Mouse (Mus musculus): Measurements from ENCODE around the gene Gm3055. TPM values are rescaled to one million over a fixed set of nuclear protein-coding genes. Genes with fewer than 3 reads are reported as not detected.
A peak's percentile ranks its signal among the peaks of the same experiment; 100 is the strongest.
"Not testable (repeated sequence)": the region's sequence is repeated elsewhere in the genome, so short reads cannot be mapped to it uniquely, and the experiment has no call there.

Gene Gm3055
- polyA plus RNA-seq (2014; fragmentation: Nextera tagmentation; extraction: Ambion mirVana), result 17.9 and 19.2 TPM in 2 replicates

GRCm38 (mm10) chr10:81770506-81771403, at the start of gene Gm3055:
Gene Gm3055, minus strand, starts transcription at chr10:81771161.
- not testable (repeated sequence) for H3K4me3 ChIP-seq (ENCODE audit: low read depth, low read length); H3K4me1 ChIP-seq (replicated peaks; ENCODE audit: control insufficient read depth, insufficient read depth, low read length); H3K27me3 ChIP-seq (ENCODE audit: control insufficient read depth, insufficient read depth, low read length); H3K36me3 ChIP-seq (ENCODE audit: control insufficient read depth, insufficient read depth, low read length); H3K9me3 ChIP-seq (ENCODE audit: control insufficient read depth, low read length); H3K27ac ChIP-seq (ENCODE audit: low read depth, low read length); DNase-seq (ENCODE audit: low spot score); H3K4me2 ChIP-seq (replicated peaks; ENCODE audit: low read depth, low read length); H3K9ac ChIP-seq (ENCODE audit: low read depth, low read length)
- WGBS, result no CpG with 5 or more reads among the region's 43 CpGs
- peak; percentile 98 for ATAC-seq (ENCODE audit: low FRiP score)

DNA sequence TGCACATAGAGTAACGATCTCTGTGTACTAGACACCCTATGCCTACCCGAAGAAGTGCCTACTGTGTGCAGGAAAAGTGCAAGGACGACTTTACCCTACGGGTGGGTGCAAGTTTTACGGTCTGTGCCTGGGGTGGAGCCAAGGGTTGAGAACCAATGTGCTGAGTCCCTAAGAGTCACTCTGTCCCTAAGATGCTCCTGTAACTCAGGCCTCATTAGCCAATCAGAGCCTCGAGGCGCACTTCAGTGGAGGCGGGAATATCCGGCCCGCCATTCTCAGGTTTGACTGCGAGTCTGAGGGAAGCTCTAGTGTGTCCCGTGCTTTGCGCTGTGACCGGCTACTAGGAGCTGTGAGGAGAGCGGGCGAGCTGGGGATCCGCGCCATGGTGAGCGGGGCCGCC, 40.9 kb upstream of the Gm3055 start, which contains the start of gene Gm4767:
Gene Gm4767 (plus strand): TSS at position 288 of the 400 bp plus-strand sequence.
- not testable (repeated sequence) for H3K27ac ChIP-seq (ENCODE audit: low read depth, low read length); H3K9ac ChIP-seq (ENCODE audit: low read depth, low read length); H3K4me1 ChIP-seq (replicated peaks; ENCODE audit: control insufficient read depth, insufficient read depth, low read length); H3K9me3 ChIP-seq (ENCODE audit: control insufficient read depth, low read length); H3K36me3 ChIP-seq (ENCODE audit: control insufficient read depth, insufficient read depth, low read length); DNase-seq (ENCODE audit: low spot score); H3K27me3 ChIP-seq (ENCODE audit: control insufficient read depth, insufficient read depth, low read length); H3K4me2 ChIP-seq (replicated peaks; ENCODE audit: low read depth, low read length); ATAC-seq (ENCODE audit: low FRiP score); H3K4me3 ChIP-seq (ENCODE audit: low read depth, low read length)
- WGBS, result 26% methylated on average over 9 of the region's 20 CpGs

DNA sequence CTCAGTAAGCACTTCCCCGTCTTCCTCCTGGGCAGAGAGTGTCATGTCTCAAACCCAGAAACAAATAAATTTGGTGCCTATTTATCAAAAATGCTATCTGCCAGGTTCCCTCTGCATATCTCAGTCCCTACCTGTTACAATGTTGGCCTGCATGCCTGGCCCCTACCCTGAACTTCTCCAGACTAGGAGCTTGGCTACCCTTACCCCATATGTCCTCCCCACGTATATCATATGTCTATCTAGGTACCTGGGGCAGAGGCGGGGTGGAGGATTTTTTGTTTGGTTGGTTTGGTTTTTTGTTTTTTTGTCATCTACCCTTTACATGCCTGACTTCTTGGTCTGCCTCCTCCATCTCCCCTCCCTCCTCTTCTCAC, 430 bp upstream of the Gm3055 start:
- H3K9me3 ChIP-seq (ENCODE audit: control insufficient read depth, low read length); H3K9ac ChIP-seq (ENCODE audit: low read depth, low read length); H3K4me2 ChIP-seq (replicated peaks; ENCODE audit: low read depth, low read length); DNase-seq (ENCODE audit: low spot score); H3K4me3 ChIP-seq (ENCODE audit: low read depth, low read length); H3K4me1 ChIP-seq (replicated peaks; ENCODE audit: control insufficient read depth, insufficient read depth, low read length); H3K27me3 ChIP-seq (ENCODE audit: control insufficient read depth, insufficient read depth, low read length); H3K27ac ChIP-seq (ENCODE audit: low read depth, low read length); H3K36me3 ChIP-seq (ENCODE audit: control insufficient read depth, insufficient read depth, low read length): not testable (repeated sequence)
- ATAC-seq (ENCODE audit: low FRiP score), result peak; percentile 61
- WGBS, result no CpG with 5 or more reads among the region's 3 CpGs

GRCm38 (mm10) chr10:81704531-81705301, 66.2 kb downstream of the Gm3055 start, which contains the start of gene Zfp433:
Gene Zfp433, plus strand, starts transcription at chr10:81704825.
- ATAC-seq (ENCODE audit: low FRiP score), result peak; percentile 100
- not testable (repeated sequence) for H3K36me3 ChIP-seq (ENCODE audit: control insufficient read depth, insufficient read depth, low read length); H3K9me3 ChIP-seq (ENCODE audit: control insufficient read depth, low read length); H3K27me3 ChIP-seq (ENCODE audit: control insufficient read depth, insufficient read depth, low read length); DNase-seq (ENCODE audit: low spot score); H3K9ac ChIP-seq (ENCODE audit: low read depth, low read length); H3K27ac ChIP-seq (ENCODE audit: low read depth, low read length); H3K4me3 ChIP-seq (ENCODE audit: low read depth, low read length); H3K4me2 ChIP-seq (replicated peaks; ENCODE audit: low read depth, low read length); H3K4me1 ChIP-seq (replicated peaks; ENCODE audit: control insufficient read depth, insufficient read depth, low read length)
- WGBS, result no CpG with 5 or more reads among the region's 46 CpGs

Other genes starting within 250 kb of the Gm3055 start
- gene Gna15, start 246.9 kb downstream of the Gm3055 start, polyA plus RNA-seq (2014; fragmentation: Nextera tagmentation; extraction: Ambion mirVana), result 0.56 and 0.66 TPM in 2 replicates
- gene Gna11, start 226.0 kb downstream of the Gm3055 start, polyA plus RNA-seq (2014; fragmentation: Nextera tagmentation; extraction: Ambion mirVana), result 57.3 and 61.7 TPM in 2 replicates
- 264 and 280 TPM in 2 replicates for gene Aes, start 211.7 kb downstream of the Gm3055 start, polyA plus RNA-seq (2014; fragmentation: Nextera tagmentation; extraction: Ambion mirVana)
- 7.2 and 8.8 TPM in 2 replicates for gene Tle2, start 196.6 kb downstream of the Gm3055 start, polyA plus RNA-seq (2014; fragmentation: Nextera tagmentation; extraction: Ambion mirVana)
- 5.1 and 7.7 TPM in 2 replicates for gene Tle6, start 170.1 kb downstream of the Gm3055 start, polyA plus RNA-seq (2014; fragmentation: Nextera tagmentation; extraction: Ambion mirVana)
- gene BC025920, start 164.9 kb downstream of the Gm3055 start, polyA plus RNA-seq (2014; fragmentation: Nextera tagmentation; extraction: Ambion mirVana), result 0.77 and 1.2 TPM in 2 replicates
- 40.6 and 42.2 TPM in 2 replicates for gene Sirt6, start 143.4 kb downstream of the Gm3055 start, polyA plus RNA-seq (2014; fragmentation: Nextera tagmentation; extraction: Ambion mirVana)
- 2.7 and 4.4 TPM in 2 replicates for gene Ankrd24, start 142.6 kb downstream of the Gm3055 start, polyA plus RNA-seq (2014; fragmentation: Nextera tagmentation; extraction: Ambion mirVana)
- 5.9 and 6.9 TPM in 2 replicates for gene Gm10778, start 122.1 kb downstream of the Gm3055 start, polyA plus RNA-seq (2014; fragmentation: Nextera tagmentation; extraction: Ambion mirVana)
- 20.0 and 22.6 TPM in 2 replicates for gene Zfp433, start 66.3 kb downstream of the Gm3055 start, polyA plus RNA-seq (2014; fragmentation: Nextera tagmentation; extraction: Ambion mirVana)
- 3.5 and 3.9 TPM in 2 replicates for gene Gm4767, start 41.0 kb upstream of the Gm3055 start, polyA plus RNA-seq (2014; fragmentation: Nextera tagmentation; extraction: Ambion mirVana)
- 12.2 and 12.8 TPM in 2 replicates for gene Gm32687, start 92.8 kb upstream of the Gm3055 start, polyA plus RNA-seq (2014; fragmentation: Nextera tagmentation; extraction: Ambion mirVana)
- 4.6 and 5.4 TPM in 2 replicates for gene Zfp781, start 159.3 kb upstream of the Gm3055 start, polyA plus RNA-seq (2014; fragmentation: Nextera tagmentation; extraction: Ambion mirVana)

Measured in hindbrain, embryonic 11.5 days (tissue).